Mouse (Mus musculus): ENCODE measurements around the gene Slc12a6.

- no peak for TF ChIP-seq CTCF (IDR thresholded peaks at IDR 0.05; ENCODE audit: insufficient read depth, low read depth, low read length)
- no peak for TF ChIP-seq POLR2A (IDR thresholded peaks at IDR 0.05; ENCODE audit: insufficient read depth, low read depth, low read length)
Observed at GRCm38 (mm10) chr2:112239935-112240721, 25.5 kb upstream of the Slc12a6 start.
